Mouse (Mus musculus) midbrain, embryonic 15.5 days (tissue): ENCODE measurements around the gene Lrba. TPM values are rescaled to one million over a fixed set of nuclear protein-coding genes. Genes with fewer than 3 reads are reported as not detected.

ENCODE experiments used
- ATAC-seq: fragments of 200-750 bp; cut with Nextera tagmentation; replicated peaks from 2 replicates; pipeline ENCODE4 v1.8.0; 2017; ENCODE audit warnings: moderate TSS enrichment
- H3K27ac ChIP-seq: fragments of 300-500 bp; sonication (generic); 2 replicates; pipeline ENCODE4 v1.5.1; 2015; ENCODE audit warnings: mild to moderate bottlenecking, inconsistent platforms
- H3K27me3 ChIP-seq: fragments of 300-500 bp; sonication (generic); replicated peaks from 2 replicates; pipeline ENCODE4 v1.6.1; 2015; ENCODE audit warnings: inconsistent platforms
- H3K36me3 ChIP-seq: fragments of 300-500 bp; sonication (generic); replicated peaks from 2 replicates; pipeline ENCODE4 v1.6.1; 2015; ENCODE audit warnings: inconsistent platforms
- H3K4me1 ChIP-seq: fragments of 300-500 bp; sonication (generic); 2 replicates; pipeline ENCODE4 v1.6.1; 2015; ENCODE audit warnings: inconsistent platforms
- H3K4me2 ChIP-seq: fragments of 300-500 bp; sonication (generic); 2 replicates; pipeline ENCODE4 v1.6.1; 2015; ENCODE audit warnings: inconsistent platforms, mild to moderate bottlenecking, moderate library complexity
- H3K4me3 ChIP-seq: fragments of 300-500 bp; sonication (generic); 2 replicates; pipeline ENCODE4 v1.5.1; 2015; ENCODE audit warnings: mild to moderate bottlenecking, inconsistent platforms
- H3K9ac ChIP-seq: fragments of 300-500 bp; sonication (generic); 2 replicates; pipeline ENCODE4 v1.6.1; 2015; ENCODE audit warnings: mild to moderate bottlenecking, inconsistent platforms
- H3K9me3 ChIP-seq: fragments of 300-500 bp; sonication (generic); 2 replicates; pipeline ENCODE4 v1.6.1; 2016; ENCODE audit warnings: inconsistent platforms
- WGBS: fragments of 180-500 bp; shearing (Covaris S2); methylation state at CpG from one replicate; pipeline ENCODE4 v1.1.7; 2015; ENCODE audit warnings: mixed read lengths; 5-methylcytosine and 5-hydroxymethylcytosine counted together
- polyA plus RNA-seq: library from polyadenylated mRNA; unstranded; fragments of >200 nt; fragmentation: Nextera tagmentation; extraction: Ambion mirVana; gene quantifications from 2 replicates; pipeline ENCODE4 v1.2.1, GENCODE M21; 2015

Gene Lrba
- polyA plus RNA-seq, 1 experiment from 2014 or later = 5.1 TPM

DNA sequence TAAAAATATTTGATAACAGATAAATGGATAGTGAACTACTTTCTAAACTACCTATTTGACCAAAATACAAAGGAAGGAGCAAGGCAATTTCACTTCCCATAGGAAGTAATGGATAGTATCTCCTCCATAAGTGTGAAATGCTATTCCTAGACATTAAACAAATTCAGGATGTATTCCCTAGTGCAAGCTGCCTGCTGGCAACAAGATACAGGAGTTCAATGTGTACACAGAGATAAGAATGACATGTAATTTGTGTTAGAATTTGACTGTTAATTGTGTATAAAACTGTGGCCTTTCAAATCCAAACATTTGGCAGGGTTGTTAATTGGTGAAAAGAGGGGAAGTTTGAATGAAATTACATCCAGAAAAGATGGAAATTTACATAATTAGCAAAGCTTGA, 350.8 kb downstream of the Lrba start:
- no peaks in the 10 kb centered on the region for H3K36me3 ChIP-seq
- no peak for ATAC-seq
- H3K9me3 ChIP-seq = no peaks in the 10 kb centered on the region
- no peak overlapping the region for H3K9ac ChIP-seq
- no peaks in the 10 kb centered on the region for H3K4me1 ChIP-seq
- H3K27ac ChIP-seq = no peak overlapping the region
- H3K27me3 ChIP-seq = no peaks in the 10 kb centered on the region; the same call in 1 of the 2 replicates
- no peak overlapping the region for H3K4me2 ChIP-seq
- no peak overlapping the region for H3K4me3 ChIP-seq

DNA sequence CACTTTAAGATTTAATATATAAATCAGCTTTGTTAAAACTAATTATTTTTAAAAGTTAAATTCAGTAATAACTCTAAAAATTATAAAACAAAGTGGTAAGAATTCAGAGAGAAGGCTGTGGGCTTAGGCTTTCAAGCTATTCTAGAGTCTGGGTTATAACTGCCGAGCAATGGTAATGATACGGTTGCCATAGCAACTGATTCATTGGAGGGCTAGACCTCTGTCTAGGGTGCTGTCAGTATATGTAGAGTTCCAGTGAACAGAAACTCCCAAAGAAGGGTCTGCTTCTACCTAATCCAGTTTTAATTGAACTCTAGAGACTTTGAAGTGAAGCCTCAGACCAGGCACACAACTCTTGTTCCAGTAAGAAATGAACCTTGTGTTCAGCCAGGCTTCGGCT, 377.8 kb downstream of the Lrba start:
- Histone ChIP-seq H3K27ac (no peak overlapping the region), H3K4me2 (no peak overlapping the region), H3K36me3 (no peaks in the 10 kb centered on the region), H3K4me1 (no peaks in the 10 kb centered on the region), H3K27me3 (no peaks in the 10 kb centered on the region), H3K9me3 (no peaks in the 10 kb centered on the region), H3K9ac (no peak overlapping the region), H3K4me3 (no peak overlapping the region)
- peak; percentile 95 for ATAC-seq
- 17% methylated on average over 3 of the region's 3 CpGs for WGBS

DNA sequence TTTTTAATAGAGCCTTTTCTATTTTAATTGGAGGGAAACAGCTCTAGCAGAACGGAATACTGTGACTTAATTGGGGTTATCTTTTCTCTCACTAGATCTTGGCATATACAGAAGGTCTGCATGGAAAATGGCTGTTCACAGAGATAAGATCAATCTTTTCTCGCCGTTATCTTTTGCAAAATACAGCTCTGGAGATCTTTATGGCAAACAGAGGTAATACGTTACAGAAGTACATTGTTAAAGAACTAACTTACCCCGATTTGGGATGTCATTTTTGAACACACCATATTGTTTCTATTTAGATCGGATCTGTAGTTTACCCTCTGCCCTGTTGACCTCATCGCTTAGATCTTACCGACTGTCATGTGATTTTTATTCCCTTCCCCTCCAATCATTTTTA, 381.3 kb downstream of the Lrba start:
- Histone ChIP-seq H3K27ac (no peak overlapping the region), H3K4me2 (no peak overlapping the region), H3K4me1 (no peaks in the 10 kb centered on the region), H3K27me3 (no peaks in the 10 kb centered on the region), H3K9ac (no peak overlapping the region), H3K9me3 (no peaks in the 10 kb centered on the region), H3K4me3 (no peak overlapping the region), H3K36me3 (no peaks in the 10 kb centered on the region)
- 88% methylated on average over 8 of the region's 8 CpGs for WGBS
- no peak for ATAC-seq

DNA sequence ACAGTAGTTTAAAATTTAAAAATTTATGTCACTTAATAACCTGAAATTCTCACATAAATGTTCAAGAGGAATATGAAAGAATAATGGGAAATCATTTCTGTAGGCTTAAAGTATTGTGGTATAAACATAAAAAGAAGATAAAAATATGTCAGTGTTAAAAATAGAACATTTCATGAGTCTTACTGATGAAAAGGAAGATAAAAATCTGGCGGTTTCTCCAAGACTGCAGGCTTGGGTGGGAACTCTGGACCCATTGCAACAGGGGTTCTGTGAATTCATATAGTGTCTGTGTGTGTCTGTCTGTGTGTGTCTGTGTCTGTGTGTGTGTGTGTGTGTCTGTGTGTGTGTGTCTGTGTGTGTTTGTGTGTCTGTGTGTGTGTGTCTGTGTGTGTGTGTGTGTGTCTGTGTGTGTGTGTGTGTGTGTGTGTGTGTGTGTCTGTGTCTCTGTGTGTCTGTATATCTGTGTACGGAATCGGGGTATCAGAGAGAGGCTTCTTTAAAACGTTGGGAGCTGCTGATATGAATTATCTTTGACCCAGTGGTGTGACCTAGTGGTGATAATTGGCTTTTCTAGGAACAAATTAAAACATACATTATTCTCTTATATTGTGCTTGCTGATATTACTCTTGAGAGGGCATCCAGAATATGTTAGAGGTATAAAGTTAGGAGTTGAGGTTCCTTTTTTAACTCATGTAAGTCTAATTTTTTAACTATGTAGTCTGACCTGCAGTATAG, 402.7 kb downstream of the Lrba start:
- no peak overlapping the region for H3K4me2 ChIP-seq
- H3K4me1 ChIP-seq = no peaks in the 10 kb centered on the region
- no peaks in the 10 kb centered on the region for H3K27me3 ChIP-seq
- 75% methylated on average over 4 of the region's 4 CpGs for WGBS
- no peak overlapping the region for H3K9ac ChIP-seq
- H3K9me3 ChIP-seq = no peaks in the 10 kb centered on the region
- H3K4me3 ChIP-seq = no peak overlapping the region
- no peak for ATAC-seq
- no peak overlapping the region for H3K27ac ChIP-seq
- H3K36me3 ChIP-seq = no peaks in the 10 kb centered on the region

DNA sequence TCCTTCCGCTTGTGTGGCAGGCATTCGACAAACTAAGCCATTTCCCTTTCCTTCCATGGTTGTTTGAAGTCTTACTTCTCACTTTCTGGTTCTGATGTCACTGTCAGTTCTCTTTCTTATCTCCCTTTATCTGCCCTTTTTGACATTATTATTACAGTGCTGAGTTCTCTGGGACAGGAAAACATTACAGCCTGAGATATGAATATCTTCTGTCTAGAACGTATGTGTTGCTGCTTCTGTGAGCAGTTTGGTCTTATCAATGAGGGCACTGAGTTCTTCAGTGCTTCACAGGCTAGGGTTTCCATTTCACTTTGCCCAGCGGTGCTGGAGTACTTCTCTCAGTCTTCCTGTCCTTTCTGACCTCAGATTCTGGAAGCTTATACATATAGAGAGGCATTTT, 404.9 kb downstream of the Lrba start:
- Histone ChIP-seq H3K36me3 (no peaks in the 10 kb centered on the region), H3K27me3 (no peaks in the 10 kb centered on the region), H3K9me3 (no peaks in the 10 kb centered on the region), H3K4me3 (no peak overlapping the region), H3K4me2 (no peak overlapping the region), H3K27ac (no peak overlapping the region), H3K9ac (no peak overlapping the region), H3K4me1 (no peaks in the 10 kb centered on the region)
- 89% methylated on average over 4 of the region's 4 CpGs for WGBS
- no peak for ATAC-seq

DNA sequence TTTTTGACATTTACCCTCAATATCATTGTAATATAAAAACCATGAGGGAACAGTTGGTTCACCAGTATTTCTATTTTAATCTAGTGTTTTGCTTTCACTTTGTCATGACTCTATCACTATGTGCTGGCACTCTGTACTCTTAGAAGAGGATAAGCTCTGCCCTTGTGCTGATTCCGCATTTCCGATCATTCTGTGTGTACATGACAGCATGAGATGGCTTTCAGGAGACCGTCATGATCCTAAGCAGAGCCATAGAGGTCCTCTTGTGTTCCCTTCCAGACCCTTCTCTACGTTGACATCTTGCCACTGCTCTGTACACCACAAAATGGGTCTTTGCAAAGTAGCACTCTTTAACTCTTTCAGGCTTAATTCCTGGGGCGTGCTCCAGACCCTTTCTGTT, 411.0 kb downstream of the Lrba start:
- Histone ChIP-seq H3K27me3 (no peaks in the 10 kb centered on the region), H3K27ac (no peak overlapping the region), H3K4me3 (no peak overlapping the region), H3K36me3 (no peaks in the 10 kb centered on the region), H3K9me3 (no peaks in the 10 kb centered on the region), H3K4me1 (no peaks in the 10 kb centered on the region), H3K4me2 (no peak overlapping the region), H3K9ac (no peak overlapping the region)
- ATAC-seq = no peak
- 62% methylated on average over 5 of the region's 5 CpGs for WGBS

DNA sequence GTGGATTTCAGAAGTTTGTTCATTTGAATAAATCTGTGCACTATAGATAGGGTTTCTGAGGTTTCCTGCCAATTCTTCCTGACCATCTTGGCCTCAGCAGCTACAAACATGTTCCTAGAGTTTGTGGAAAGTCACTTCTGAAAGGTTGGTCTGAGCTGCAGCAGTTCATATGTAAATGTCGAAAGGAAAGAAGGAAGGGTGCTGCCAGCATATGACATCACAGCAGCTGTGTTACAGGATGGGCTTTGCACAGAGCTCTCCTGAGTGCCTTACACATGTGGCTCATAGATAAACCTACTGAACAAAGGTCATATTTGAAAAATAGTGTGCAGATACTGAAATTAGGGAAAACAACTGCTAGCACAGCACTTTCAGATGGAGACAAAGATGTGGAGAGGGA, 411.5 kb downstream of the Lrba start:
- WGBS = 39% methylated on average over 1 of the region's 1 CpGs
- Histone ChIP-seq H3K4me1 (no peaks in the 10 kb centered on the region), H3K4me2 (no peak overlapping the region), H3K27me3 (no peaks in the 10 kb centered on the region), H3K36me3 (no peaks in the 10 kb centered on the region), H3K9me3 (no peaks in the 10 kb centered on the region), H3K9ac (no peak overlapping the region), H3K27ac (no peak overlapping the region), H3K4me3 (no peak overlapping the region)
- ATAC-seq = no peak

DNA sequence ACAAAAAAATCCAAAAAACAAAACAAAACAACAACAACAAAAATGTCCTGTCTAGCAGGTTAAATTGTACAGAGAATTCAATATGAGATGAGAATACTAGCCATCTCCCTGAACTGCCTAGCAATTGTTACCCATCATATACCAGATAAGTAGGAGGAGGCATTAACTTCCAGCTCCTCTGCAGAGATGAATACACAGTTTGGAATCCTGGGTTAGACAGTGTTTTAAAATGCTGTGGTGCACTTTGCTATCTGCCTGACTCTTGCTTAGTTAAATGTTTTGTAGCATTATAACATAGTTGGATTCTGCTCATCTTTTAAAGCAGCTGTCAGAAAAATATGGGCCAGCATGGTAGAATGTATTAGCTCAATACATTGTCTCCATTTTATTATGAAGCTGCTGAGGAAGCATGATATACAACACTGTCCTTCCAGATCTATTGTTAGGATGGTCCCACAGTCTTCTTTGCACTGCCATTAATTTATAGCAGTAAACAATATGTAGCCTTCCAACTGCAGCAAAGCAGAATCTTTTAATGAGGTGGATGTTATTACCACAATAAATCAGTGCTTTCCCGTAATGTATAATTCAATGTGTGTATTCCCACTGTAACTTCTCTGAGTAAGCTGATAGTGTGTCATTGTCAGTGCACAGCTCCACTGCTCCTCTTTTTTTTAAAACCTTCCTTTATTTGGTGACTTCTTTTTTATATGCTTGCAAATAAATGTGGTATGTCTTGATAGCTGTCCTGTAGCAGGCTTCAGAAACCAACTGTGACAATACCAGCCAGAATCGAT, 414.3 kb downstream of the Lrba start:
- H3K27me3 ChIP-seq = no peaks in the 10 kb centered on the region
- 0 out of 2 replicates have a peak overlapping the region, but pooled peaks have one; percentile 38 for H3K27ac ChIP-seq
- no peak overlapping the region for H3K9ac ChIP-seq
- no peak overlapping the region for H3K4me2 ChIP-seq
- no peaks in the 10 kb centered on the region for H3K9me3 ChIP-seq
- no peak overlapping the region for H3K4me3 ChIP-seq
- 78% methylated on average over 2 of the region's 2 CpGs for WGBS
- ATAC-seq = no peak
- H3K36me3 ChIP-seq = no peaks in the 10 kb centered on the region
- no peaks in the 10 kb centered on the region for H3K4me1 ChIP-seq

DNA sequence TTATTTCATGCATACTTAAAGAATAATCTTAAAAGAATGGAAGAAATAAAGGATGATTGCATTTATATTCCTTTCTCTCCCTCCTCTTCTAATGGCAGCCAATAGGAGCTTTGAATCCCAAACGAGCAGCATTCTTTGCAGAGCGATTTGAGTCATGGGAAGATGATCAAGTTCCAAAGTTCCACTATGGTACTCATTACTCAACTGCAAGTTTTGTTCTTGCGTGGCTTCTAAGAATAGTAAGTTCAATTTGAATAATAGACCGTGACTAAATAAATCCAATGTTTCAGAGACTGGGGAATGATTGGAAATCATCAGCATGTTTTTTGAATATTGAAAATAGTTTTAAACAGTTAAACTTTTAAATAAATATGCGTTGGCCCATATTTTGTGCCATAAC, 416.9 kb downstream of the Lrba start:
- no peaks in the 10 kb centered on the region for H3K36me3 ChIP-seq
- H3K9ac ChIP-seq = no peak overlapping the region
- no peaks in the 10 kb centered on the region for H3K27me3 ChIP-seq
- WGBS = 84% methylated on average over 5 of the region's 5 CpGs
- ATAC-seq = no peak
- no peaks in the 10 kb centered on the region for H3K9me3 ChIP-seq
- no peak overlapping the region for H3K27ac ChIP-seq
- H3K4me1 ChIP-seq = no peaks in the 10 kb centered on the region
- no peak overlapping the region for H3K4me2 ChIP-seq
- no peak overlapping the region for H3K4me3 ChIP-seq

DNA sequence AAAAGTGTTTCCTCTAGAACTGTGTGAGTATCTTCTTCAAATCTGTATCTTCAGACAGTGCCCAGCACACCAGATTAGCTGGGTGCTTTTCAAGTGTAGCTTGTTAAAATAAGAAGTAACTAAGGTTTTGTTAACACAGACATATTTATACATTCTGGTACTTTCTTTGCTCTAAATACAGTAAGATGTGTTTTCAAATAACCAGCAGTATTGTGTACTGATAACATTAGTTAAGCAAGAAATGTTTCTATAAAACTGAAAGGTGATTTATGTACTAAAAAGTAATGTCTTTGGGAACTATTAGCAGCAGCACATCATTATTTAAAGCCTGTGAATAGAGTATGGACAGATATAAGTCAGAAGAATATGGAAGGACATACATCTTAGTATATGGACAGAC, 417.3 kb downstream of the Lrba start:
- Histone ChIP-seq H3K36me3 (no peaks in the 10 kb centered on the region), H3K27me3 (no peaks in the 10 kb centered on the region), H3K9ac (no peak overlapping the region), H3K4me3 (no peak overlapping the region), H3K9me3 (no peaks in the 10 kb centered on the region), H3K4me1 (no peaks in the 10 kb centered on the region), H3K4me2 (no peak overlapping the region), H3K27ac (no peak overlapping the region)
- no peak for ATAC-seq

DNA sequence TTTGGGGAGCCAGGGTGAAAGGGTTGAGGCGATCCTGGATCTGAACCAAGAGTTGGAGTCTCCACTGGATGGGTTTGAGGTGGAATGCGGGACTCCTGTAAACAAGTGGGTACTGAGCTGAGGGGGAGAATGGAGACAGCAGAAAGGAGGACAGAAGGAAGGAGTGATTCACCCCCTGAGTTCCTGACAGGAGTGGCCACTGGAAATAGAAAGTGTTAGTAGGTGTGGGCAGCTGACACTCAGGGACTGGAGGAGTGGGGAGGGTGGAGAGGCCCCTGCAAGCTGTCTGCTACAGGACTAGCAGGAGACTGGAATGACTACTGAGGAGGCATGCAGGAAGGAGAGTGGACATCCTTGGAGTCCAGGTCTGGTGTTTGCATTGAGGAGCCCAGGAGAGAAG, 422.3 kb downstream of the Lrba start:
- Histone ChIP-seq H3K4me1 (no peaks in the 10 kb centered on the region), H3K27me3 (no peaks in the 10 kb centered on the region), H3K36me3 (no peaks in the 10 kb centered on the region), H3K9ac (no peak overlapping the region), H3K4me2 (no peak overlapping the region), H3K27ac (no peak overlapping the region), H3K4me3 (no peak overlapping the region), H3K9me3 (no peaks in the 10 kb centered on the region)
- ATAC-seq = no peak
- WGBS = 87% methylated on average over 2 of the region's 2 CpGs

DNA sequence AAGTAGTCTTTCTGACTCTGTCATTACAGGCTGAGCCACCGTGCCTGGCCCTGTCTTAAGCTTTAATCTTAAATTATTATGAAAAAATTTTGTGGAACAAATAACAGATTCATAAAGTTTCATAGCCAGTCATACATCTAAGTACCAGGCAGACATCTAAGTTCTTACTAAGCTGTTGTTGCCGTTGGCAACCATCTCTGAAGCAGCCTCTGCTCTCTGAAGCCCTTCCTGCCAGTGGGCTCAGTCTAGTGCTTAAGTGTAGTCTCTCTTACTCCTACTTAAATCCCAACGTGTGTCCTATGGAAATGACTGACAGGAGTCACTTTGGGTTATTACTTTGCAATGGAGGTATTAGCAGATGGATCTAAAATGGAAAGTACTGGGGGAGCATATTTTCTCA, 426.5 kb downstream of the Lrba start:
- 57% methylated on average over 3 of the region's 3 CpGs for WGBS
- no peak for ATAC-seq

DNA sequence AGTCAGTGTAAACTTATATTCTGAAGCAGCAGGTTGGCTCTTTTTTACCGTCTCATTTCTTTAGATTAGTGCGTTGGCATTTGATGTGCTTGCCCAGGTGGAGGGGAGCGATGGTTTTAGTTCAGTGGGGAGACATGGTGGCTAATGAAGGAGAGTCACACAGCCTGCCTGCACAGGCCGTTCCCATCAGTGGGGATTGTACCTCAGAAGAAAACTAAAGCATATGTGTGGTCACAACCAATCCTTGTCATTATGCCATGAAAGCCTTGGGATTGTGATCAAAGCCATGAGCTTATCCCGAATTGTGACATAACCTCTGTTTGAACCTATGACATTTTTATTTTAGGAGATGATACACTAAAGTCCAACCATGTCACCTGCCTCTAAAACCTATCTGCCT, 434.8 kb downstream of the Lrba start:
- no peaks in the 10 kb centered on the region for H3K36me3 ChIP-seq
- H3K27me3 ChIP-seq = no peaks in the 10 kb centered on the region
- H3K4me1 ChIP-seq = no peaks in the 10 kb centered on the region
- no peak overlapping the region for H3K4me3 ChIP-seq
- no peak for ATAC-seq
- H3K27ac ChIP-seq = no peak overlapping the region
- no peak overlapping the region for H3K9ac ChIP-seq
- no peaks in the 10 kb centered on the region for H3K9me3 ChIP-seq
- 65% methylated on average over 5 of the region's 5 CpGs for WGBS
- no peak overlapping the region for H3K4me2 ChIP-seq

More for the DNA sequence above, 426.5 kb downstream of the Lrba start:
- no peak overlapping the region for H3K27ac ChIP-seq
- H3K9me3 ChIP-seq = no peaks in the 10 kb centered on the region
- H3K4me3 ChIP-seq = no peak overlapping the region
- no peaks in the 10 kb centered on the region for H3K27me3 ChIP-seq
- H3K9ac ChIP-seq = no peak overlapping the region
- H3K36me3 ChIP-seq = no peaks in the 10 kb centered on the region
- no peaks in the 10 kb centered on the region for H3K4me1 ChIP-seq
- no peak overlapping the region for H3K4me2 ChIP-seq
